Mouse (Mus musculus) ES-E14 (cell line): Measurements from ENCODE around the gene Fbxl18. TPM values are rescaled to one million over a fixed set of nuclear protein-coding genes. Genes with fewer than 3 reads are reported as not detected.

Source experiments
- DNase-seq: peaks from one replicate; pipeline ENCODE4 v3.0.0-alpha.2; 2013; ENCODE audit warnings: low read depth, low spot score
- H3K27ac ChIP-seq: 2 replicates; pipeline ENCODE4 v1.5.1; 2012; ENCODE audit warnings: low read depth, mild to moderate bottlenecking, low read length, moderate library complexity, mixed read lengths; ENCODE audit not compliant: poor library complexity, insufficient read depth, severe bottlenecking
- H3K36me3 ChIP-seq: 2 replicates; pipeline ENCODE4 v1.6.1; 2012; ENCODE audit warnings: mild to moderate bottlenecking, low read length, moderate library complexity, mixed read lengths; ENCODE audit not compliant: control insufficient read depth, poor library complexity, insufficient read depth, severe bottlenecking
- H3K4me1 ChIP-seq, 2 experiments: fragments of 150-350 bp in 1 of 2; sonication (generic) in 1 of 2; 2 replicates each; pipeline ENCODE4 v1.6.1; 2012; ENCODE audit warnings: low read length in 2 of 2, mild to moderate bottlenecking in 1 of 2, mixed read lengths in 1 of 2; ENCODE audit not compliant: control insufficient read depth in 2 of 2, insufficient read depth in 2 of 2, poor library complexity in 1 of 2
- H3K4me3 ChIP-seq, 2 experiments: fragments of 150-350 bp in 1 of 2; sonication (generic) in 1 of 2; 2 replicates each; pipeline ENCODE4 v1.5.1; 2012; ENCODE audit warnings: low read length in 2 of 2, low read depth in 1 of 2, mild to moderate bottlenecking in 1 of 2, mixed read lengths in 1 of 2; ENCODE audit not compliant: insufficient read depth in 1 of 2, poor library complexity in 1 of 2, severe bottlenecking in 1 of 2
- H3K9ac ChIP-seq: 2 replicates; pipeline ENCODE4 v1.6.1; 2012; ENCODE audit warnings: low read depth, mild to moderate bottlenecking, low read length, mixed read lengths; ENCODE audit not compliant: poor library complexity, insufficient read depth, severe bottlenecking
- H3K9me3 ChIP-seq: fragments of 150-350 bp; sonication (generic); 2 replicates; pipeline ENCODE4 v1.6.1; 2012; ENCODE audit warnings: low read depth, mild to moderate bottlenecking, low read length; ENCODE audit not compliant: control insufficient read depth, insufficient read depth
- CHD2 ChIP-seq: IDR thresholded peaks from 2 replicates; pipeline ENCODE4 v1.6.1; 2014; ENCODE audit warnings: mild to moderate bottlenecking, low read depth, low read length, inconsistent platforms
- HCFC1 ChIP-seq: IDR thresholded peaks from 2 replicates; pipeline ENCODE4 v1.6.1; 2012; ENCODE audit warnings: low read length, inconsistent platforms, borderline replicate concordance; ENCODE audit not compliant: insufficient read depth
- MAFK ChIP-seq: IDR thresholded peaks from 2 replicates; pipeline ENCODE4 v1.6.1; 2014; ENCODE audit warnings: mild to moderate bottlenecking, low read depth, low read length, inconsistent platforms; ENCODE audit not compliant: insufficient read depth
- ZC3H11A ChIP-seq: IDR thresholded peaks from 2 replicates; pipeline ENCODE4 v1.6.1; 2012; ENCODE audit warnings: low read depth, mild to moderate bottlenecking, inconsistent platforms, low read length, borderline replicate concordance
- ZNF384 ChIP-seq: IDR thresholded peaks from 2 replicates; pipeline ENCODE4 v1.6.1; 2012; ENCODE audit warnings: low read depth, low read length, inconsistent platforms
- in situ Hi-C, 2 experiments: fragments of 600-800 bp; cut with MboI; formaldehyde crosslinking; loops; one replicate each; pipeline ENCODE4 v1.15.1; 2025; ENCODE audit warnings: low sequenced_read_pairs in 2 of 2, inconsistent platforms in 1 of 2; ENCODE audit not compliant: unreplicated experiment in 2 of 2
- total RNA-seq: library from RNA; depleted of rRNA; stranded (reverse); fragments of 300-350 nt; gene quantifications from 2 replicates; pipeline ENCODE4 v1.2.3, GENCODE M21; 2012

Gene Fbxl18
- total RNA-seq, 1 experiment: 20.1 TPM

DNA sequence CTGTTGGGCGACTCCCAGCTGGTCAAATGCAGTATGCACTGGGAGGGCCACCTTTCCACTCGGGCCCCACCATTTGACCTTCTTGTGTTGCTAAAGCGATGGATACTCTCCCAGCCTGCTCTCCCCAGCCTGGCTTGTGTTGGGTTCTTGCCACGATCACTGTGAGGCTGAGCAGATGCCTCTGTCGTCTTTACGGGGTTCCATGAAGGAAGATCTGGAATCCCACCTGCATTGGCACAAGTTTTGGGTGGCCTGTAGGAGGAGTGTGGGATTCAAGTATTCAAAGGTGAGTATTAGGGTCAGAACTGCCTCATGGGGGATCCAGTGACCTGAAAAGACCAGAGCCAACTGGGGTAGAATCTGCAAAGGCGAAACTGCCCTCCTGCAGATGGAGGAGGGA is 5.4 kb upstream of the Fbxl18 start:
- Histone ChIP-seq H3K9me3 (no peaks in the 10 kb centered on the region), H3K36me3 (peaks cover 41% of the 10 kb centered on the region), H3K4me3 (no peak overlapping the region), H3K4me1 (peaks cover 0 to 17% of the 10 kb centered on the region in 2 experiments; a peak in 1 of 4 replicates), H3K27ac (no peak overlapping the region), H3K9ac (no peak overlapping the region)
- in situ Hi-C loops: no loop called here
- DNase-seq: no peak
- TF ChIP-seq HCFC1 (no peak), ZC3H11A (no peak), CHD2 (no peak), ZNF384 (no peak), MAFK (no peak)

DNA sequence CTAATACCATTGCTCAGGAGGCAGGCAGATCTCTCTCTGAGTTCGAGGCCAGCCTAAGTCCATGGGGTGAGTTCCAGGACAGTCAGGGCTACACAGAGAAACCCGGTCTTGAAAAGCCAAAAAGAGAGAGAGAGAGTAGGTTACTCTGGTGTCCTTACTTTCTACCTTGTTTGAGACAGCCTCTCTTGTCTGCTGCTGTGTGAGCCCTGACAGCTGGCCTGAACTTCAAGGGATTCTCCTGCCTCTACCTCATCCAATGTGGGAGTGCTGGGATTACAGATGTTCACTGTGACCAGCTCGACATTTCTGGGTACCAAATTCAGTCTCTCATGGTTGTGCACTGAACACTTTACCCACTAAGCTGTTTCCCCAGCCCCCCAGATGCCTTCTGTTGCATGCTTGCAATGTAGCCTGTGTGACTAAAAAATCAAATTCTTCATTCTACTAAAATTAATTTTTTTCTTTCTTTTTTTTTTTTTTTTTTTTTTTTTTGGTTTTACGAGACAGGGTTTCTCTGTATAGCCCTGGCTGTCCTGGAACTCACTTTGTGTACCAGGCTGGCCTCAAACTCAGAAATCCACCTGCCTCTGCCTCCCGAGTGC is 4.8 kb upstream of the Fbxl18 start:
- no peak for DNase-seq
- TF ChIP-seq MAFK (no peak), CHD2 (0 out of 2 replicates have a peak, but pooled peaks have one; percentile 27), ZNF384 (peak; percentile 76), ZC3H11A (no peak), HCFC1 (no peak)
- Histone ChIP-seq H3K4me1 (peaks cover 0 to 17% of the 10 kb centered on the region in 2 experiments; a peak in 1 of 4 replicates), H3K4me3 (no peak overlapping the region), H3K27ac (no peak overlapping the region), H3K9me3 (no peaks in the 10 kb centered on the region), H3K9ac (no peak overlapping the region), H3K36me3 (peaks cover 36% of the 10 kb centered on the region)
- in situ Hi-C loops: no loop called here

DNA sequence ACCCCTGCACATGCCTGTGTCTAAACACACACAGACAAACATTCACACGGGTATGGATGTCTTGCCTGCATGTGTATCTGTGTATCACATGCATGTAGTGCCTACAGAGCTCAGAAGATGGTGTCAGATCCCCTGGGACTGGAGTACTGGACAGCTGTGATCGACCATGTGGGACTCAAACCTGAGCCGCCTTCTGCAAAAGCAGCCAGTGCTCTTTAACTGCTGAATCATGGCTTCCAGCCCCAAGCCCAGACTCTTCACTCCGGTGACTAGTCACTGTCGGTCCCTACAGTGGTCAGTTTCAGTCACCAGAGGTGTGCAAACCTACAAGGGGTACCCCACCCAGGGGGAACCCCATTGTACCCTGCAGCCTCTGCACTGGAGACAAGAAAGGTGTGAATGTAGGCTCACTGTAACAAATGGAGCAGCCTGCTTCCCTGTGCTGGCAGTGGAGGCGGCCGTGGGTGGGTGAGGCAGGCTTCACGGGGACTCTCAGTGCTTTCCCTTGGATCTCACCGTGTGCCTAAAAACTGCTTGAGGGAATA is 3.9 kb upstream of the Fbxl18 start:
- in situ Hi-C loops: no loop called here
- TF ChIP-seq CHD2 (peak; percentile 4; the same call in 1 of the 2 replicates), ZNF384 (no peak), HCFC1 (no peak), ZC3H11A (no peak), MAFK (peak; percentile 48)
- peaks cover 27% of the 10 kb centered on the region for H3K36me3 ChIP-seq
- no peak overlapping the region for H3K4me3 ChIP-seq
- no peak for DNase-seq
- H3K4me1 ChIP-seq: peaks cover 0 to 10% of the 10 kb centered on the region in 2 experiments; a peak in 1 of 4 replicates
- no peak overlapping the region for H3K27ac ChIP-seq
- H3K9me3 ChIP-seq: no peaks in the 10 kb centered on the region
- H3K9ac ChIP-seq: no peak overlapping the region

DNA sequence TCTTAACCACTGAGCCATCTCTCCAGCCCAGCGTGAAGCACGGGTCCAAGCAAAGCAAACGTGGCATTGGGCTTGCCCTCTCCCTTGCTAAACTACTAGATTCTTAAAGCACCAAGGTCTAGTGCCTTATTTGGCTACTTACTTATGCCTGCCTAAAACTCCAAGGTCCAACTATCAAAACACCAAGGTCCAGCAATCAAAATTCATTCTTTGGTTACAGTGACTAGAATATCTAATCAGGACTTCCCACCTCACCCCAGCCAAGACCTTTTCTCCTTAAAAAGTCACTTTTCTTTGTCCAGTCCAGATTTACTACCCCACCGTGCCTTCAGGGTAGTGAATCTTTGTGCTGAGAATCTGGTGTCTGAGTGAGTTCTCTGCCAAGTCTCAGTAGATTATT is 3.1 kb upstream of the Fbxl18 start:
- in situ Hi-C loops: no loop called here
- peaks cover 0 to 6% of the 10 kb centered on the region in 2 experiments; a peak in 1 of 4 replicates for H3K4me1 ChIP-seq
- H3K36me3 ChIP-seq: peaks cover 21% of the 10 kb centered on the region
- no peak overlapping the region for H3K9ac ChIP-seq
- H3K9me3 ChIP-seq: no peaks in the 10 kb centered on the region
- no peak overlapping the region for H3K27ac ChIP-seq
- TF ChIP-seq CHD2: no peak
- TF ChIP-seq MAFK: no peak
- TF ChIP-seq ZC3H11A: no peak
- TF ChIP-seq HCFC1: no peak
- TF ChIP-seq ZNF384: no peak
- no peak overlapping the region for H3K4me3 ChIP-seq
- DNase-seq: no peak
